Mouse (Mus musculus) adrenal gland, postnatal 4 days (tissue): Measurements from ENCODE around the gene Fam24b. TPM values are rescaled to one million over a fixed set of nuclear protein-coding genes. Genes with fewer than 3 reads are reported as not detected.

ENCODE experiments used
- DNase-seq, 2 experiments: peaks; one replicate each; pipeline ENCODE4 v3.0.0; 2021 to 2022; ENCODE audit warnings: low spot score in 2 of 2, mixed read lengths in 2 of 2
- long read RNA-seq, 2 experiments: library from polyadenylated mRNA; stranded (forward); transcript quantifications; one replicate each; pipeline ENCODE4 v2.0.0; 2021
- total RNA-seq, 2 experiments: library from RNA; stranded (reverse); gene quantifications; 2 replicates each; pipeline ENCODE4 v1.2.3; 2021

Gene Fam24b
- under 1 TPM in 1 of 2 experiments, not detected in 1; 0.48 TPM for total RNA-seq
- long read RNA-seq, experiment 1 = 0 reads
- long read RNA-seq, experiment 2 = 0 reads

DNA sequence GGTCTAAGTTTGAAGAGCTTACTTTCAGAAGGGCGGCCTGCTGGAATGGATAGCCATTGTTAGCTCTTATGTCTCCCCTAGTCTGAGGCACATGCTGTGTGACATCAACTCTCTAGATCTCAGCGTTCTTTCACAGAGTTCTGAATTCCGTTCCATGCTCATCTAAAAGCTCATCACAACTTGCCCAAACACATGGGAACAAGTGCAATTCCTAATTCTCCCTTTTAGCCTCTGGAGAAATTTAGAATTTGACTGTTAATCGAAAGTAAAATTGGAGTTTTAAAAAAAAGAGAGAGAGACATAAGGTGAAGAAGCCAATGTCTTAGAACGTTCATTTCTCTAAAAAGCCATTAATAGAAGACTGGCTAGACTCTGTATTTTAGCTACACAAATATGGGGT lies at the start of gene Fam24b:
Gene Fam24b, minus strand, starts transcription at position 101 of the 400 bp plus-strand sequence.
- DNase-seq = no peak

DNA sequence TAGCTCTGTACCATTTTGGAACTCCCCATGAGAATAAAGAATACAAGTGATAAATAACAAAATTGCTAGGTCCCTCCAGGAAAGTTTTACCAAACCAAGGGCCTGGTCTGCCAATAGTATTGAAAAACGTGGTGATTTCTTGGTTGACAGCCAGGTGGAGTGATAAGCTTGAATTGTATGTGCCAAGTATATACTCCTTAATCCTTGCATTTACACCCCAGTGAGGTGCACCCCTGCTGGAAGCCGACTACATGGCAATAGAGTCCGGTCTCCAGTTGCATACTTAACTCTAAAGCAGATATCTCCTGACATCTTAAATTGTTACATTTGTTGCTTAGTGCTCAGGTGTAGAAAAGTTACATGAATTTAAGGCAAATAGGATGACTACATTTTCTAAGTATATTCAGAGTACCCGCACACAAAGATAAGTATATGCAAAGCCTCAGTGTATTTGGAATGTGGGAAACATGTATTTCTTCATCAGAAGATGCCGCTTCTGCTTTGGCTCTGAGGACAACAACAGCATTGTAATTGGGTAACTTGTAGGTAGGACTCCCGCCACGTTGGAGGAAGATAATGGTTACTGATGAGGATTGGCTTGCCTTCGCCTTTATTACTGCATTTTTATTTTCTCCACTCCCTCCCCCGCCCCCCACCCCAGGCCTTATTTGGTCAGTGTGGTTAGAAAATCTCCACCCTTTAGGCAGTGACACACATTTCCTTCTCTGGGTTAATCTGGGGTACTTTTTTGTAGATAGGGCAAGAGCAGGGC lies 42.8 kb upstream of the Fam24b start:
- DNase-seq = no peak

DNA sequence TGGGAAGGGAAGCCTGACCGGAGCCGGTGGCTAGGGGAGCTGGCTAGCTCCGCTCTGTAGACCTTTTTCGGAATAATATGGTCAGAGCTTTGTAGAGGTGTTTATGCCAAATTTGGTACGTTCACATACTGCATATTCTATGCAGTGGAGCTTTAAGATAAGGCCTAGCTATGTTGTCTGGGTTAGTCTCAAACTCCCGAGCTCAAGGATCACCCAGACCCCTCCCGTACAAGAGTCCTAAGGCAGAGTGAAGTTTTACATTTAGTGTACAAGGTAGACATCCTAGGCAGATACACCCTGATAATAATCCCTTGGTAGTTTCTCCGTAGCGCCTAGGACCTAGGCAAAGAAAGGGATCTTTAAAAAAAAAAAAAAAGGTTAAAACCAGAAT lies 42.1 kb upstream of the Fam24b start:
- no peak for DNase-seq

DNA sequence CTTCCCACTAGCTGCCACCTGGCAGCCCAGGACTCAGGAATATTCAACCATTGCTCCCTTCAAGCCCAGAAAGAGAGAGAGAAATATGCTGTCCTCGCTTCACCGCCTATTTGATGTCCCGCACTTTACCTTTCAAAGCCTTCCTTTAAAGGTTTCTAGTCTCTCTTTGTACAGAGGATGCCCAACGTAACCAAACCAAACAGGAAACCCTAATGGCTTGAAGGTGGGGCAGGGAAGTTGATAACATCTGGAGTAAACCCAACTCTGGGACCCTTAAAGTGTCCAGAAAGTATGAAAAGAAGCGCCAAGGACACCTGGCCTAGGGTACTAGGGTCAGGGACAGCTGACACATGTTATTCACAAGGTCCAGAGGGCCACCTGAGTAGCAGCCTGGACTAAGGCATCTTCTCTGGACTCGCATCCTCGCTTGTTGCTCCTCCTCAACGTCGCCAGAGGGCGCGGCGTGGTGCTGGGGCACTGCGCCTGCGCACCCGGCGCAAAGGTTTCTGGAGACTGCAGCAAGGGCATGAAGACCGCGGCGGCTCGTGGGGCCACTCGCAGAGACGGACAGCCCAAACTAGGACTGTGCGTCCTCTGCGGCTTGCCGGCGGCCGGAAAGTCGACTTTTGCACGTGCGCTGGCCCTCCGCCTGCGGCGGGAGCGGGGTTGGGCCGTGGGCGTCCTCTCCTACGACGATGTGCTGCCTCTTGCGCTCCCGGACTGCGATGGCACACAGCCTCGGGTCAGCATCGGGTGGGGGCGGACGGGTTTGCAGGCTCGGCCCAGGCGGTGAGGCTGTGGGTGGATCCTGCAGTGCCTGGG lies 41.5 kb upstream of the Fam24b start, which contains the start of gene Pstk:
Gene Pstk, plus strand, starts transcription at position 494 of the 822 bp plus-strand sequence.
- DNase-seq = peak; percentile 82 to 83

DNA sequence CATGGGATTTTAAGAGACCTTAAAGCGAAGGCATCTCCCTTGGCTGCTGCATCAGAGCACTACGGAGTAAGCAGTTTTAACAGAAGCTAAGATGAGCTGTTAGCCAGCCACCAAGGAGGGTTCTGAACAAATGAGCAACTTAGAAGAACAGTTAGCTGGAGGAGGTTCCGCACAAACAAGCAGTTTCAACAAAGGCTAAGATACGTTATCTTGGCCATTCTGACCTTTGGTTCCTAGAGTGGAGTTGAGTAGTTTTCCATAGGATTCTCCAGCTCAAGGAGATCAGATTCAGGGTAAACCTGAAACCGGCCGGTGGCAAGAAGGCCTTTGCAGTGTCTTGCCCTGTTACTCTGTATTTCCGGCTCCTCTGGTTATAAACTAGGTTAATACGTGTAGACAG lies 34.8 kb upstream of the Fam24b start:
- DNase-seq = no peak

DNA sequence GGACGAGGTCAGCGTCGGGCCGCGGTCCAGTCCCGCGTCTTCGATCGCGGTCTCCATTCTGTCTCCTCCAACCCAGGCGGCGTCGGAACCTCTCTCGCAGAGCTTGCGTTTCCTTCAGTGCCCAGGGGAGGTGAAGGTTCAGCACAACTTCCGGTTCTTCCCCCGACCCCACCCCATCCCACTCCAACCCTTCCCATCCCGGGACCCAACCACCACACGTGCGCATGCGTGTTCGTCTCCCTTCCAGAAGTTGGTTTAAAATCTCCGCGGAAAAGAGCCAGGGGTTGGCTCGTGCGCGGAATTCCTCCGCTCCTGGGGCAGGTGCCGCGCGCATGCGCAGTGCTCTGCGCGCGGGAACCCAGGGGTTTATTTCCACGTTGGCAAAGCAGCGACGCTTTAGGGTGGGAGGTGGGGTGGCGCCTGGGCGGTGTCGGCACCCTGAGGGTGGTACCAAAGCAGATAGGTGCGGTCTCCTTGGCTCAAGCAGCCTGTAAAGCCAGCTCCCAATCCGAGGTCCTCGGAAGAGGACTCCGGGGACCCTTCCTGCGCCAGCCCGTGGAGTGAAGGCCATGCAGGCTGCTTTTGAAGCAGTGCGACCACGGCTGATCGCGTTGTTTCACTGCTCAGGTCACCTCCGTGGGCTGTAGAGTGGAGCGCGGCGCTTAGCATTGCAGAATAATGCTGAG lies 33.4 kb upstream of the Fam24b start, which contains the start of gene 2310057M21Rik:
Gene 2310057M21Rik, minus strand, starts transcription at position 145 of the 686 bp plus-strand sequence.
- peak; percentile 66 to 89 for DNase-seq

DNA sequence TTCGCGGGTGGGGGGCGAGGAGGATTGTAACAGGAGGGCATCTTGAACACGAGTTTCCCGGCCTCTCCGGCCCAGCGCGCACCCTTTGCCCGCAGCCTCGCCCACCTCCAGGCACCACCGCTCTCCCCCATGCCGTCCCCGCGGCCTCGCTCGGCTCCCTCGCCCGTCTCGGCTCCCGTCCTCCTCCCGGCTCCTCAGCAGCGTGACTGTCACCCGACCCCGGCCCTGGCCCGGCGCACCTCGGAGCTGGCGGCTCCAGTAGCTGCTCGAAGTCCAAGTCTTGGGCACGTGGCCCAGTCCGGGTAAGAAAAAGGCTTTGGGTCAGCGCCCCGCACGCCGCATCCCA lies 32.9 kb upstream of the Fam24b start:
- no peak for DNase-seq

DNA sequence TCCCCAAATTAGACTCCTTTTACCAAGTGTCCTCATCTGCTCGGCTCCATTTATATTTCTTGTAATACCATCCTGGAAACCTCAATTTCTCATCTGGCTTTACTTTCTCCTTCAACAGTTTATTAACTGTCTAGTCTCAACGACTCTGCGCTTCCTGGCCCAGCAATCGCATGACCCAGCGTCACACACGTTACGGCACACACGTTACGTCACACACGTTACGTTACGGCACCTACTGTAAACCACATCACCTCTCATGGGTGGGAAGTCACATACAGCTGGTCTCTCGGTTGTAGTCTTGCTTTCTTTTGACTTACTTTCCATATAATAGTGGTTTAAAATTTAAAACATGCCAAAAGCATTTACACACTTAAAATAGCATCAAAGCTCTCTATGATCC lies 26.8 kb upstream of the Fam24b start:
- DNase-seq = no peak

DNA sequence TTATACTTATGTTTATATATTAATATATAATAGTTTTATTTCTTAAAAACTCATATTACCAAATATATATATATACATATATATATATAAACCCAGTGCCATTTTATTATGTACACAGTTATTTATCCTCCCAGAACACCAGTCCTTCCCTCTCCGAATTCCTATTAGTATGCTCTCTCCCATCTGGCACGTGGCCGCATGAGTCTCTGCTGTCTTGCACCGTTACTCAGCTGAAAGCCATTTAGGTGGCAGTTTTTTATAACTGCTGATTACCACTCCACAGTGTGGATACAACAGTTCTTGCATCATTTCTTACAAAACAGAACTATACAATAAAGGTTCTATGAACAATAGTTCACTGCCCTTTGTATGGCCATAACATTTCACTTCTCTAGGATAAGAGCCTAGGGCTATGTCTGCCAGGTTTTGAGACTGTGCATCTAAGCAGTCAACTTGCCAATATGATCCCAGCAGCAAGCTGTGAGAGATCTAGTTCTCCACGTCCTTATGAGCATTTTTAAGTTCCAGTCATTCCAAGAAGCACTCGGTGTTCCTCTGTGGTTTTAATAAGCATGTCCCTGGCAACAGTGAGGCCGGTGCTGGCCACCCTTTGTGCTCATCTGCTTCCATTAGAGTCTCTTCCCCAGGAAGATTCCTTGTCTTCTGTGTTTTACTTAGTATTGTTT lies 16.7 kb upstream of the Fam24b start:
- no peak for DNase-seq

DNA sequence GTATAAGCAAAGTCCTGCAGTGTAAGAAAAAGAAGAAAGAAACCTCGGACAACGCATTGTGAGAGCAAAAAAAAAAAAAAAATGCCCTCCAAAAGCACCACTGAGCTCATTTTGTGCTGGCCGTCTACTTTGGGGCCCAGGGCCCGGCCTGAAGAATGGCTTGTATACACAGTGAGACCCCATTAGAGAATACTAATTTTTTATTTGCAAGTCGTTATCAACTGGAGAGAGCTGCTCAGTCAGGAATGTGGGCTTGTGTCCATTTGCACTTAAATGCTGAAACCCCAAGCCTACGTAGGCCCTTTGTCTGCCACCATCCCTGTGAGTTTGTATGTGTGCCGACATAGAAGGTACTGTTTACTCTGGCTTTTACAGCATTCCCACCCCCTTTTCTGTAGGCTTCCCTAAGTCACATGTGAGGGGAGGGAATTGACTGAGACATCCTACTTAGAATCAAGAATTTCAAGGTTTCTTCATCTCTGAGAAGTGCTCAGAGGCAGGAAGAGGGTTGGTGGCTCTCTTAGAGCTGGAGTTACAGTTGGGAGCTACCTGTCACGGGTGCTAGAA lies 8.3 kb upstream of the Fam24b start:
- no peak for DNase-seq

DNA sequence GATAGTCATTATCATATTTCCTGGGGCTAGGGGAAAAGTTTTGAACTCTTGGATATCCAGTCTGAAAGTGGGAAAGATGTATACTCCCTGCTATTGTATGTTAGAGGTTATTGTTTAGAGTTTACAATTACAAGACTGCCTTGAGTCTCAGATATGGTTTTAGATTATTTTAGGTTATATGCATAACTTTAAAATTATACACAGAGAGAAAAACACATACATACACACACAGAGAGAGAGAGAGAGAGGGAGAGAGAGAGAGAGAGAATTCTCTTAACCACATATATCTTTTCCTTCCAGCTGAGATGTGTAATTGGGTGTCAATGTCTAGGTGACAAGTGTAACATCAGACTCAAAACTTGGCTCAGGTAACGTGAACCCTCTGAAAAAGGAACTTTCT lies 4.2 kb upstream of the Fam24b start, which contains the start of gene Fam24a:
Gene Fam24a, plus strand, starts transcription at position 301 of the 400 bp plus-strand sequence.
- no peak for DNase-seq

DNA sequence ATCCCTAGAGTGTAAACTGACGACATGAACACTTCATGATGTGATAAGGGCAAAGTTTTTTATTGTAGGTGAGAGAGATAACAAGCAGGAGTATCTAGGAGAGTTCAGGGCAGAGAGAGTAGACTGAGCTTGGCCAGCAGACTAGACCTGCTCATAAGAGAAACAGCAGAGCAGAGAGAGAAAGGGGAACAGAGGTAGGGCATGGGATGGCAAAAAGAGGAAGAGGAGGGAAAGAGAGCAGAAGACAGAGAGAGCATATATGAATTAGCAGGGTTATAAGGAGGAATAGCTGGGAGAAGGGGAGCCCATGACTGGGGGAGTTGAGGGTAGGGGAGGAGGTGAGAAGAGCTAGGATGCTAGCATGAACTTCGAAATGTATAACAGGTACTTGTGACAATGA lies 2.4 kb upstream of the Fam24b start:
- DNase-seq = no peak

DNA sequence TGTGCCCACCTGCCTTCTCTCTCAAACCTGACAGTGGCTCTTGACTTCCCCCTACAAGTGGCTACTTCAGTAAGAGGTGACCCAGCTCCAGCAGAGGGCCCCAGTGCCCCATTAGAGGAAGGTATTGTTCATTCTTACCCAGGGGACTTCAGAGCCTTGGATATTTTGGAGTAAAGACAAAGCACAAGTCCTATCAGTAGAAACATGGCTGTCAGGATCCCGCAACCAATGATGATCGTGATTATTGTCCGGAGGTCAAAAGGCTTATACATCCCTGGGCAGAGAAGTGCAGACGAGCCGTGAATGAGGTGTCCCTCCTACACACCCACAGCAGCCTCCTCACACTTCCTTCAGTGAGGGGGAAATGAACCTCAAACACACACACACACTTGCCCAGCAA lies 2.3 kb downstream of the Fam24b start:
- no peak for DNase-seq

DNA sequence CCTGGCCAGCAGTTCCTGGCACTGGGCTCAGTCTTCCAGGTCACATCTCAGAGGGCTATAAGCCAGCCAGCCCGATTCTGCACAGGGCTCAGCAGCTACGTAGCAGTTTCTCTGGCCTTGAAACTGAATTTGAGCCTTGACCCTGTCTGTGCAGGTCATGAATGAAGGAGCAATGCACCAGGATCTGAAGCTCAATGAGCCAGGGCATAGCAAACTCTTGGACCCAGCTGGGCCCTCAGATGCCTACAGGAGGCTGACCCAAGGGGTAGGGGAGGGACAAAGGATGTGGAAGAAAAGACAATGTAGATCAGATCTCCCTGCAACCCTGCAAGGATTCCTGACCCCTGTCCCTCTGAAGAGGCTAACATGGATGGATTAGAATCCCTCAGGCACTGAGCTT lies 7.1 kb downstream of the Fam24b start, which contains the start of gene Cuzd1:
Gene Cuzd1, minus strand, starts transcription at position 101 of the 400 bp plus-strand sequence.
- no peak for DNase-seq

DNA sequence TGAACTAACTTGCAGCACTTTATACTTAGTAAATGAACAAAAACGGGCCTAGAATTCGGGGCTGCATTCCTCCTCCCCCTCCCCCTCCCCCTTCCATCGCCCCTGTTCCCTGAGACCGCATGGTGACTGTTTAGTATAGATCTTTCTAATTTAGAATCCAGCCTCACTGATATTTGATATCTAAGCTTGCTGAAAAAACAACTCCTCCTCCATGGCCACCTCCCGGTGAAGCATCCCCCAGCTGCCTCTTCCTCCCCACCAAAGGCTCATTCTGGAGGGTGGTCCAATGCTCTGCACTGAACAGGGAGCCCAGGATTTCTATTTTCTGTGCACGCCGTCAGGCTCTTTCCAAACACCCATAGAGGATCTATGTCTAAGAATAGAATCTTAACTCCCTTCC lies 11.0 kb downstream of the Fam24b start:
- DNase-seq = no peak

DNA sequence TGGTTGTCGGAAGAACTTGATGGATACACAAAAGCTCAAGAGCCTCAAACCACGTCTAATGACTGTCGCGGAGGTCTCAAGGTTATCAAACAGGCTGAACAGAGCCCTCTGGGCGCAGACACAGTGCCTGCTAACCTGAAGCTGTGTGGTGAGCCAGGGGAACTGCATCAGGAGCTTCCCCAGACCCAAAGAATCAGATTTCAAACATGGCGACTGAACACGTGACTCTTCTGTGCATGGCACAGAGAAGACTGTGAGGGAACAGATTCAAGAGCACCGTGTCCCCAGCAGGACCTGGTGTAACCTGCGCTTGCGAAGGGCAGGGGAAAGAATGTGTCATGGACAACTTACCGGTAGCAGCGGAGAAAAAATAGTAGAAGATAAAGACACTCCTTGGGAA lies 11.7 kb downstream of the Fam24b start:
- DNase-seq = no peak

DNA sequence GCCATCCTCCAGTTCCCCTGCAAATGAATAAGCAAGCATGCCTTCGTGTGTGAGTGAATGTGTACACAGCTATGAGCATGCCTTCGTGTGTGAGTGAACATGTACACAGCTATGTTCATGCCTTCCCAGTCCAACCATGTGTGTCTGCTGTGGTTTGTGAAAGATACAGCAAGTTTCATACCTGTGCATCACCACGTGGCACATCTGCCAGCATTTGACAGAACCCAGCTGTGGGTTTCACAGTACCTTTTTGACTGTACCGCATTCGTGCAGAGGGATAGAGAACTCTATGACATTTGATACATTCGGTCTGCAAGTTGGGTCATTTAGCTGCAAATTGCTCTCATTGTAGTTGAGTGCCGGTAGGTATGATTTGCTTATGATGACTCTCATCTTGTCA lies 14.8 kb downstream of the Fam24b start:
- no peak for DNase-seq

DNA sequence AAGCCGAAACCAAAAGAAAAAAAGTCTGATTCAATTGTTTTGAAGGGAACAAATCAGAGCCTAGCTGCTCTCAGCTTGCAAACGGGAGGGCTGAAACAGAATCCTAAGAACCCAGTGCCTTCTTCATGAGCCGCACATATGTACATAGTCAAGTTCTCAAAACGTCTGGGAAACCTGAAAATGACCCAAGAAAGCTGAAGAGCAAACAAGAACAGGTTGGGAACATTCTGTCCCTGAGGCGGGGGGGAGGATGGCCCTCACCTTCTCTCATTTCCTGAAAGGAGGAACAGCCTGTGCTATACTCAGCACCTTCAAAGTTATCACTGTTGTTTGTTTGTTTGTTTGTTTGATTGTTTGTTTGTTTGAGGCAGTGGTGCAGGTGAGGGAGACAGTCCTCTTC lies 22.6 kb downstream of the Fam24b start:
- no peak for DNase-seq

DNA sequence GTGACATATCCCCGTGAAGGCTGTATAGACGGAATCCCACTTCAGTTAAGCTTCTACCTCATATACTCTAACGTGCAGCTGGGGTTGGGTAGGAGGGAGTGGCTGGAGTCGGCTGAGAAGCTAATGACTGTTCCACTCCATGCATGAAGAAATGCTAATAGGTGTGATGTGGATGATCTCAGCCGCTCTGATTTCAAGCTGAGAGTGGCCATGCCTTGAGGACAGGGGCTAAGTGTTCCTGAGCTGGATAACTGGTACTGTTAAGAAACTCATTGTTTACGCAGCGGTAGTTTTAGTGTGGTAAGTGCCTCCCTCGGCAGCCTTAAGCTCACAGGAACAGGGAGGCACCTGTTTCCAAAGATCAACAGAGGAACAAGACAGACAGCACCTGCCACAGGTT lies 26.0 kb downstream of the Fam24b start:
- no peak for DNase-seq

DNA sequence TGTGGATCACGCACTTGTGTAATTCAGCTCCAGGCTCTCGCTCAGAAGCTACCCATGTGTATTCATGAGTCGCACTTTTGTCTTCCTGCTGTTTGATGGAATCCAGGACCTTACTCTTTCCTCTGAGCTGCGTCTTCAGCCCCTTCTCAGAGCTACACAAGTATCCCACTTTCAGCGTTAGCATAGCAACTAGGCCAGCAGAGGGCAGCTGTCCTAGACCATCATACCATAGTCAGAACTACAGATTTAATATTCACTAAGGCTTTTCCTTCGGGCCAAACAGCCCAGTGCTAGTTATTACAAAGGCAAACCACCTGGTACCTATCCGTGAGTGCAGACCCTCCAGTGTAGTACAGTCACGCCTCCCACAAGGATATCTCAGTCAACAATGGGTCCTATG lies 32.2 kb downstream of the Fam24b start:
- DNase-seq = no peak
